Mouse (Mus musculus): ENCODE measurements around the gene Mtg1. TPM values are rescaled to one million over a fixed set of nuclear protein-coding genes. Genes with fewer than 3 reads are reported as not detected.

Gene Mtg1
- total RNA-seq, 1 experiment, result 21.0 TPM

- Histone ChIP-seq H3K4me1 (ENCODE audit: control insufficient read depth in 2 of 2, insufficient read depth in 2 of 2, low read length in 2 of 2, poor library complexity in 1 of 2) (peaks cover 0 to 9% of the 10 kb centered on the region in 2 experiments; a peak in 1 of 4 replicates), H3K4me3 (ENCODE audit: insufficient read depth in 1 of 2, low read depth in 1 of 2, low read length in 2 of 2, poor library complexity in 1 of 2, severe bottlenecking in 1 of 2) (peak within 1 kb of the TSS; percentile 10 to 58), H3K9ac (ENCODE audit: insufficient read depth, low read depth, low read length, poor library complexity, severe bottlenecking) (no peak within 1 kb of the TSS), H3K9me3 (ENCODE audit: control insufficient read depth, insufficient read depth, low read depth, low read length) (no peaks in the 10 kb centered on the region), H3K36me3 (ENCODE audit: control insufficient read depth, insufficient read depth, low read length, poor library complexity, severe bottlenecking) (peaks cover 8% of the 10 kb centered on the region; the same call in 1 of the 2 replicates), H3K27ac (ENCODE audit: insufficient read depth, low read depth, low read length, poor library complexity, severe bottlenecking) (no peak within 1 kb of the TSS)
- in situ Hi-C loops (cut with MboI; ENCODE audit: low sequenced_read_pairs in 2 of 2, unreplicated experiment in 2 of 2), result no loop called here
- TF ChIP-seq ZNF384 (IDR thresholded peaks at IDR 0.05; ENCODE audit: low read depth, low read length) (no peak), MAFK (IDR thresholded peaks at IDR 0.05; ENCODE audit: insufficient read depth, low read depth, low read length) (no peak), ZC3H11A (IDR thresholded peaks at IDR 0.05; ENCODE audit: borderline replicate concordance, low read depth, low read length) (no peak), HCFC1 (IDR thresholded peaks at IDR 0.05; ENCODE audit: borderline replicate concordance, insufficient read depth, low read length) (no peak), CHD2 (IDR thresholded peaks at IDR 0.05; ENCODE audit: low read depth, low read length) (no peak)
- DNase-seq (ENCODE audit: low read depth, low spot score), result no peak
Measured at GRCm38 (mm10) chr7:140154218-140154927, 17.0 kb downstream of the Mtg1 start, which contains the start of gene Sprn. TSS of gene Sprn (minus strand) at chr7:140154877.

DNA sequence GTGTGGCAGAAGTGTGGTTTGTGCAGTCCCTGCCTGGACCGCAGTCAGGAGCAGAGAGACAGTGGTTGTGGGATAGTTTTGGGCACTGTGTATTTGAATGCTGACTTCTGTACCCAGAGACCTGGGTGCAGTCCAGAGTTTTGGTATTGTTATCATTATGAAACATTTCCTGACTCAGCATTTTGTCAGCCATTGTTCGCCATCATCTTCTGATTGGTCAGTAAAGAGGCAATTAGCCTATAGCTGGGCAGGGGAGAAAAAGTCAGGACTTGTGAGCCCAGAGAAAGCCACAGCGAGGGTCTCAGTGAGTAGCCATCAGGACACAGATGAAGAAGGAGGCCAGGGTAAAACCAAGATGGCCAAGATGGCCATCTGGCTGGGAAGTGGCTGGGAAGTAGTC is 23.0 kb downstream of the Mtg1 start:
- Histone ChIP-seq H3K36me3 (ENCODE audit: control insufficient read depth, insufficient read depth, low read length, poor library complexity, severe bottlenecking) (no peaks in the 10 kb centered on the region), H3K9me3 (ENCODE audit: control insufficient read depth, insufficient read depth, low read depth, low read length) (no peaks in the 10 kb centered on the region), H3K27ac (ENCODE audit: insufficient read depth, low read depth, low read length, poor library complexity, severe bottlenecking) (no peak overlapping the region), H3K4me3 (ENCODE audit: insufficient read depth in 1 of 2, low read depth in 1 of 2, low read length in 2 of 2, poor library complexity in 1 of 2, severe bottlenecking in 1 of 2) (no peak overlapping the region), H3K4me1 (ENCODE audit: control insufficient read depth in 2 of 2, insufficient read depth in 2 of 2, low read length in 2 of 2, poor library complexity in 1 of 2) (no peaks in the 10 kb centered on the region), H3K9ac (ENCODE audit: insufficient read depth, low read depth, low read length, poor library complexity, severe bottlenecking) (no peak overlapping the region)
- TF ChIP-seq MAFK (IDR thresholded peaks at IDR 0.05; ENCODE audit: insufficient read depth, low read depth, low read length), result peak; percentile 80
- TF ChIP-seq ZNF384 (IDR thresholded peaks at IDR 0.05; ENCODE audit: low read depth, low read length), result no peak
- TF ChIP-seq CHD2 (IDR thresholded peaks at IDR 0.05; ENCODE audit: low read depth, low read length), result no peak
- TF ChIP-seq HCFC1 (IDR thresholded peaks at IDR 0.05; ENCODE audit: borderline replicate concordance, insufficient read depth, low read length), result no peak
- no peak for TF ChIP-seq ZC3H11A (IDR thresholded peaks at IDR 0.05; ENCODE audit: borderline replicate concordance, low read depth, low read length)
- no peak for DNase-seq (ENCODE audit: low read depth, low spot score)
- in situ Hi-C loops (cut with MboI; ENCODE audit: low sequenced_read_pairs in 2 of 2, unreplicated experiment in 2 of 2), result no loop called here

DNA sequence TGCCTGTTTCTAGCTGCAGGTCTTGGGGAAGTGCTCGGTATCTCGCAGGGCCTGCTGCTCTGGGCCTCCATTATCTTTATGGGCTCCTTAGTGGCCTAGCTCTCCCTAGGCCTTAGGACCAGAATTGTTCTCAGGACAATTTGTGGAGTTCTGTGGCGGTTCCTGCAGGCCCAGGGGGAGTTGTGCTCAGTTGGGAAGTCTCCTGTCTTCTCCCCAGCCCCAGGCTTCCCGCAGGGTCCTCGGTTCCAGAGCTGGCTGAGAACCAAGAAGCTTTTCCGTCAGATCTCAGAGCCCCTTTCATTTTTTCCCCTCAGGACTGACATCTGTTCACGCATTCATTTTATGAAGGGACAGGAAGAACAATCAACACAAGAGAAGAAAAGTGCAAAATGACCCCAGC is 27.3 kb downstream of the Mtg1 start, which contains the start of gene Olfr522:
Gene Olfr522, minus strand, starts transcription at position 101 of the 400 bp plus-strand sequence.
- DNase-seq (ENCODE audit: low read depth, low spot score), result no peak
- Histone ChIP-seq H3K4me3 (ENCODE audit: insufficient read depth in 1 of 2, low read depth in 1 of 2, low read length in 2 of 2, poor library complexity in 1 of 2, severe bottlenecking in 1 of 2) (no peak within 1 kb of the TSS), H3K36me3 (ENCODE audit: control insufficient read depth, insufficient read depth, low read length, poor library complexity, severe bottlenecking) (no peaks in the 10 kb centered on the region), H3K9ac (ENCODE audit: insufficient read depth, low read depth, low read length, poor library complexity, severe bottlenecking) (no peak within 1 kb of the TSS), H3K4me1 (ENCODE audit: control insufficient read depth in 2 of 2, insufficient read depth in 2 of 2, low read length in 2 of 2, poor library complexity in 1 of 2) (no peaks in the 10 kb centered on the region), H3K27ac (ENCODE audit: insufficient read depth, low read depth, low read length, poor library complexity, severe bottlenecking) (no peak within 1 kb of the TSS; the same call in 1 of the 2 replicates), H3K9me3 (ENCODE audit: control insufficient read depth, insufficient read depth, low read depth, low read length) (no peaks in the 10 kb centered on the region)
- TF ChIP-seq CHD2 (IDR thresholded peaks at IDR 0.05; ENCODE audit: low read depth, low read length), result no peak
- no peak for TF ChIP-seq ZC3H11A (IDR thresholded peaks at IDR 0.05; ENCODE audit: borderline replicate concordance, low read depth, low read length)
- TF ChIP-seq HCFC1 (IDR thresholded peaks at IDR 0.05; ENCODE audit: borderline replicate concordance, insufficient read depth, low read length), result no peak
- no peak for TF ChIP-seq ZNF384 (IDR thresholded peaks at IDR 0.05; ENCODE audit: low read depth, low read length)
- TF ChIP-seq MAFK (IDR thresholded peaks at IDR 0.05; ENCODE audit: insufficient read depth, low read depth, low read length), result no peak
- in situ Hi-C loops (cut with MboI; ENCODE audit: low sequenced_read_pairs in 2 of 2, unreplicated experiment in 2 of 2), result no loop called here

DNA sequence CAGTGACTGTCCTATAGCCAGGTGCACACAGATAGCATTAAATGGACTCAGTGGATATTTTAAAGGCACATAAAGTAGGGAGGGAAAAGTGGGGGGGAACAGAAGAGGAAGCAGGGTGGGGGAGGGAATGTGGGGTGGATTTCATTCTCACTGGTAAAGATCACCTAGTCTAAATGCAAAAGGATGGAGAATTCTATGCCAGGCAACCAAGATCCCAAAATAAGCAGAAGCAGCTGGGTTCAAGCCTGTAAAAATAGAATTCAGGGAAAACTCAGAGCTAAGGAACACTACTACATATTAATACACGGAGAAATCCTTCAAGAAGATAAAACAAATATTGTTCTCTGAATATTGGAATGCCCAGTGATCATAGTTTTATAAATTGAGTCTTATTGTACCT is 30.6 kb downstream of the Mtg1 start:
- H3K9ac ChIP-seq (ENCODE audit: insufficient read depth, low read depth, low read length, poor library complexity, severe bottlenecking), result no peak overlapping the region
- no peaks in the 10 kb centered on the region for H3K9me3 ChIP-seq (ENCODE audit: control insufficient read depth, insufficient read depth, low read depth, low read length)
- no peak for DNase-seq (ENCODE audit: low read depth, low spot score)
- H3K36me3 ChIP-seq (ENCODE audit: control insufficient read depth, insufficient read depth, low read length, poor library complexity, severe bottlenecking), result no peaks in the 10 kb centered on the region
- peaks cover 0 to 7% of the 10 kb centered on the region in 2 experiments; a peak in 1 of 4 replicates for H3K4me1 ChIP-seq (ENCODE audit: control insufficient read depth in 2 of 2, insufficient read depth in 2 of 2, low read length in 2 of 2, poor library complexity in 1 of 2)
- in situ Hi-C loops (cut with MboI; ENCODE audit: low sequenced_read_pairs in 2 of 2, unreplicated experiment in 2 of 2), result no loop called here
- no peak overlapping the region for H3K4me3 ChIP-seq (ENCODE audit: insufficient read depth in 1 of 2, low read depth in 1 of 2, low read length in 2 of 2, poor library complexity in 1 of 2, severe bottlenecking in 1 of 2)
- H3K27ac ChIP-seq (ENCODE audit: insufficient read depth, low read depth, low read length, poor library complexity, severe bottlenecking), result no peak overlapping the region
- TF ChIP-seq ZC3H11A (IDR thresholded peaks at IDR 0.05; ENCODE audit: borderline replicate concordance, low read depth, low read length) (no peak), ZNF384 (IDR thresholded peaks at IDR 0.05; ENCODE audit: low read depth, low read length) (no peak), HCFC1 (IDR thresholded peaks at IDR 0.05; ENCODE audit: borderline replicate concordance, insufficient read depth, low read length) (no peak), CHD2 (IDR thresholded peaks at IDR 0.05; ENCODE audit: low read depth, low read length) (no peak)

All from ES-E14 (cell line).